Mouse (Mus musculus) neural tube, embryonic 12.5 days (tissue): ENCODE data around the gene A730046J19Rik. TPM values are rescaled to one million over a fixed set of nuclear protein-coding genes. Genes with fewer than 3 reads are reported as not detected.

Experiments
- ATAC-seq: fragments of 200-750 bp; cut with Nextera tagmentation; 2 replicates; pipeline ENCODE4 v1.8.0; 2017; ENCODE audit warnings: low read depth, mild to moderate bottlenecking, moderate TSS enrichment, moderate library complexity; ENCODE audit not compliant: low FRiP score
- H3K27ac ChIP-seq: fragments of 300-500 bp; sonication (generic); 2 replicates; pipeline ENCODE4 v1.5.1; 2016
- H3K27me3 ChIP-seq: fragments of 300-500 bp; sonication (generic); replicated peaks from 2 replicates; pipeline ENCODE4 v1.6.1; 2016; ENCODE audit warnings: mild to moderate bottlenecking
- H3K36me3 ChIP-seq: fragments of 300-500 bp; sonication (generic); 2 replicates; pipeline ENCODE4 v1.6.1; 2016; ENCODE audit warnings: mild to moderate bottlenecking
- H3K4me1 ChIP-seq: fragments of 300-500 bp; sonication (generic); 2 replicates; pipeline ENCODE4 v1.6.1; 2016
- H3K4me2 ChIP-seq: fragments of 300-500 bp; sonication (generic); replicated peaks from 2 replicates; pipeline ENCODE4 v1.6.1; 2016; ENCODE audit warnings: mild to moderate bottlenecking
- H3K4me3 ChIP-seq: fragments of 300-500 bp; sonication (generic); 2 replicates; pipeline ENCODE4 v1.5.1; 2016
- H3K9ac ChIP-seq: fragments of 300-500 bp; sonication (generic); 2 replicates; pipeline ENCODE4 v1.6.1; 2016; ENCODE audit warnings: mild to moderate bottlenecking
- H3K9me3 ChIP-seq: fragments of 300-500 bp; sonication (generic); 2 replicates; pipeline ENCODE4 v1.6.1; 2016; ENCODE audit warnings: mild to moderate bottlenecking
- WGBS: fragments of 180-500 bp; shearing (Covaris S2); methylation state at CpG from one replicate; pipeline ENCODE4 v1.1.7; 2016; 5-methylcytosine and 5-hydroxymethylcytosine counted together
- polyA plus RNA-seq: library from polyadenylated mRNA; unstranded; fragments of >200 nt; fragmentation: Nextera tagmentation; extraction: Ambion mirVana; gene quantifications from 2 replicates; pipeline ENCODE4 v1.2.1, GENCODE M21; 2016

A730046J19Rik gene
- polyA plus RNA-seq, result 3.8 and 5.5 TPM in 2 replicates

DNA sequence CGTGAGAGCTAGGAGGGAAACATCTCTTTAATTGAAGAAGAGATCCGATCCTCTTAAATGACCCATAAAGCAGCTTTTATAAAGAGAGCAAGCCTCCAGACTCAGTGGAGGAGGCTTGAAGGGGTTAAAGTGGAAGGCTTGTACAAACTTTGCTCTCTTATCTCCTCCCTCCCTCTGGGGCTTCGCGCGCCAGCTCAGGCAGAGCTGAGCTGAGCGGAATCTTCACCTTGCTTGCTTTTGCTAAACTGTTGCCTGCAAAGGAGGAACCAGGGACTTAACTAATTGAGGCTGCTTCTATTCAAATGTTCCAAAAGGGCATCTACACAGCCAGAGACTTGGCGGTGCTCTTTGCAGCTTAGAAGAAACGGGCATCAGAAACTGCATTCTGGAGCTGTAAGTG is at the start of gene A730046J19Rik:
Gene A730046J19Rik (plus strand): TSS at position 173 of the 400 bp plus-strand sequence.
- peak within 1 kb of the TSS; percentile 34 for H3K4me2 ChIP-seq
- no peaks in the 10 kb centered on the region for H3K9me3 ChIP-seq
- no peak within 1 kb of the TSS for H3K27ac ChIP-seq
- WGBS, result 35% methylated on average over 8 of the region's 8 CpGs
- H3K4me3 ChIP-seq, result no peak within 1 kb of the TSS
- no peak within 1 kb of the TSS for H3K9ac ChIP-seq
- no peaks in the 10 kb centered on the region for H3K36me3 ChIP-seq
- no peaks in the 10 kb centered on the region for H3K27me3 ChIP-seq
- ATAC-seq, result no peak
- no peaks in the 10 kb centered on the region for H3K4me1 ChIP-seq

DNA sequence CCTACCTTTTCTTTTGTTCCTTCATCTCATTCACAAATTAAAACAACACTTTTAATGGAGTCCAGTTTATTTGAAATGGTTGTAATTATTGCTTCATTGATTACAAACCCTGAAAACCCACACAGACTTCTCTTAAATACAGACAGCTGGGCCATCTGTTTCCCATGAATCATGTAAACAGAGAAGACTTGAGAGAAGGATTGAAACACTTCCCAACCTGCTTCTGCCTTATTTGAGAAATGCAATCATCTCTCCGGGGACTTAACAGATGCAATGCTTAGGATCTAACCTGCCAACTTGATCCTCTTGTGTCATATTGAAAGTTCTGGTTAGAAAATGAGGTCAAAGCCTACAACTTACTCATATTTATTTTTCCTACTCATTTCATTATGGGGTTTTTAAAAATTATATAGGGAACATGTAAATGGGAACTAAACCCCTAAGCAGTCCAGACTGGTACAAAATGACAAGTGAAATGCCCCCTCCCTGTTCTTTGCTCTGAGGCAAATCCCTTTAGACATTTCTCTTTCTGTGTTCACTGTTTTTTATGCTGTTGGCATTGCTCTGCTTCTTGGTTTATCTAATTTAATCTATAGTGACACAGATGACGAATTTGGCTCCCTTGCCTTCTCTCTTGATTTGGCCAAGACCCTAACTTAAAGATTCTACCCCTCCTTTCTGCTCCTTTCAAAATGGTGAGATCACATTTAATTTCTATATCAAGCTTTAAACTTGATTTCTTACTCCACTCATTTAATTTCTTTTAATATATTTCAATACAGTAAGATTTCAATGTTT is 48.7 kb upstream of the A730046J19Rik start:
- H3K9me3 ChIP-seq, result no peaks in the 10 kb centered on the region
- H3K9ac ChIP-seq, result no peak overlapping the region
- H3K27me3 ChIP-seq, result no peaks in the 10 kb centered on the region
- no peak overlapping the region for H3K27ac ChIP-seq
- H3K4me1 ChIP-seq, result no peaks in the 10 kb centered on the region
- ATAC-seq, result no peak
- 73% methylated on average over 2 of the region's 2 CpGs for WGBS
- no peak overlapping the region for H3K4me3 ChIP-seq
- H3K4me2 ChIP-seq, result no peak overlapping the region
- no peaks in the 10 kb centered on the region for H3K36me3 ChIP-seq

DNA sequence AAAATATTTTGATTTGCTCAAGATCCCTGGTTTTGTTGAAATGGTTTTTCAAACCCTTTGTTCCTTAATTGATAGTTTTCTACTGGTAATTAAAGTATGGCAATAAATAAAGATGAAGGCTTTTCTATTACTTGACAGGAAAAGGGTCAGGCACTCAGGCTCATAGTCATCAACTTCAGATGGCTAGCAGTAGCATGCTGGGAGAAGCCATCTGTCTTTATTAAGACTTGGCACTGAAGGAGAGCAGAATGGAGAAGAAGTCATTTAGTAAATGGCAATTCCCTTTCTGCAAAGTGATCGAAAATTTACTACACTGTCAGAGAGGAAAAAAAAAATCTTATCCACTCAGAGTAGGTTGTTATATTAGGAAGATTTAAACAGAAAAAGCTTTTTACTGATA is 17.2 kb upstream of the A730046J19Rik start:
- Histone ChIP-seq H3K27ac (no peak overlapping the region), H3K9me3 (no peaks in the 10 kb centered on the region), H3K4me1 (no peaks in the 10 kb centered on the region), H3K27me3 (no peaks in the 10 kb centered on the region), H3K9ac (no peak overlapping the region), H3K4me2 (no peak overlapping the region), H3K4me3 (no peak overlapping the region), H3K36me3 (no peaks in the 10 kb centered on the region)
- WGBS, result 42% methylated on average over 1 of the region's 1 CpGs
- no peak for ATAC-seq

DNA sequence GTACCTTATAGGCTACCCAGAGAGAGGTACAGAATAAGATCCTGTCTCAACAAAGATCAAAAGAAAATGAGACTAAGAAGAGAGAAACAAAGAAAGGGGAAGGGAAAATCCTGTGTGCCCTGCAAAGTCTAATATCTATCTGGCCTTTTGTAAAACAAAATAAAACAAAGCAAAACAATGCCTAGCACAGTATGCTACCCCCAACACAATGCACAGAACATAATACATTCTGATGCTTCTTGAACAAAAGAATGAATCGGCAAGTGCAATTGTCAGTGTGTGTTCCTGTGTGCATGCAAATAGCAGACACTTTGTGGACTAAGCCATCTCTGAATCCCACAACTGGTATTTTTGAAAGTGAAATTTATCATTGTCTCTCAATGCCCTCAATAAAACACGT is 3.5 kb upstream of the A730046J19Rik start:
- no peak overlapping the region for H3K27ac ChIP-seq

DNA sequence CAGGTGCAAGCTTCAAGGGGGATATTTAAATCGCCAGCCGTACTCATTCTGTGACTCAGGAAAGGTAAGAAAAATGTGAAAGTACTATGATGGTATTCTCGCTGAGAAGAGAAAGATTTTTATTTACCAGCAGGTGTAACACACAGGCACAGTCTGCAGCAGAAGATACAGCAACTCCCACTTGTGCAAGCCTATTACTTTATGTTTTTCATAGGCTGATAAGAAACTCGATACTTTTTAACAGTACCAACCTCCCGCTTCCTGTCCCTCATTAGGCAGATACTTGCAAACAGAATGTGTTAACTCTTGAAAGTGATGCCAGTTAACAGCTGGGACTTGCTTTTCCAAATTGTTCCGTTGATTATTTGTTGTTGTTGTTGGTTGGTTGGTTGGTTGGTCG is 616 bp downstream of the A730046J19Rik start:
- 35% methylated on average over 7 of the region's 7 CpGs for WGBS
- Histone ChIP-seq H3K36me3 (no peaks in the 10 kb centered on the region), H3K9ac (no peak overlapping the region), H3K9me3 (no peaks in the 10 kb centered on the region), H3K4me2 (no peak overlapping the region), H3K4me1 (no peaks in the 10 kb centered on the region), H3K27ac (no peak overlapping the region), H3K27me3 (no peaks in the 10 kb centered on the region), H3K4me3 (no peak overlapping the region)
- no peak for ATAC-seq

More for the DNA sequence above, 3.5 kb upstream of the A730046J19Rik start:
- Histone ChIP-seq H3K4me1 (no peaks in the 10 kb centered on the region), H3K9ac (no peak overlapping the region), H3K4me3 (no peak overlapping the region), H3K4me2 (no peak overlapping the region), H3K36me3 (no peaks in the 10 kb centered on the region), H3K9me3 (no peaks in the 10 kb centered on the region), H3K27me3 (no peaks in the 10 kb centered on the region)
- 47% methylated on average over 2 of the region's 2 CpGs for WGBS
- no peak for ATAC-seq

DNA sequence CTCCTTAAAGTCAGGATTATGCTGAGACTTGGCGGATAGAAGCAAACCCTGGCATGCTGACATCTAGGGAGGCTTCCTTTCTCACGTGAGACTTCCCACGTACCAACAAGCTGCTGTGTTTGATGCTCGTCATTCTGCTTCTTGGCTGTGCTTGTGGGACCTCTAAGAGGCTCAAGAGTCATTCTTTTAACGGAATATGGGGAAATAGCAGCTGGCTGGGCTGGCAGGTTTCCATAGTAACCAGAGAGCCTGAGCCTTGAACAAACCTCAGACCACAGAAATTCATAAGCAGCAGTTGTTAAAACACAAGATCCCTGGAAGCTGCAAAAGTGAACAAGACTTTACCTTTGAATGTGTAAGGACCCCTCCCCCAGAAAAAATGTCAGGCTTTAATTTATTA is 9.4 kb downstream of the A730046J19Rik start:
- Histone ChIP-seq H3K4me3 (no peak overlapping the region), H3K4me2 (no peak overlapping the region), H3K27ac (no peak overlapping the region), H3K4me1 (no peaks in the 10 kb centered on the region), H3K9me3 (no peaks in the 10 kb centered on the region), H3K27me3 (no peaks in the 10 kb centered on the region), H3K9ac (no peak overlapping the region), H3K36me3 (no peaks in the 10 kb centered on the region)
- 57% methylated on average over 5 of the region's 5 CpGs for WGBS
- no peak for ATAC-seq

Other genes starting within 250 kb of the A730046J19Rik start
- gene Dcx, start 220.4 kb upstream of the A730046J19Rik start, polyA plus RNA-seq, result 230 and 246 TPM in 2 replicates
- gene Alg13, start 164.1 kb downstream of the A730046J19Rik start, polyA plus RNA-seq, result 13.9 and 22.1 TPM in 2 replicates